Mouse (Mus musculus): ENCODE results near the gene Hist1h2aa. TPM values are rescaled to one million over a fixed set of nuclear protein-coding genes. Genes with fewer than 3 reads are reported as not detected.

Hist1h2aa gene
- polyA plus RNA-seq (2017; shearing (Covaris generic)), result not detected

GRCm38 (mm10) chr13:23934211-23934520 lies at the start of gene Hist1h2aa:
TSS of gene Hist1h2aa (plus strand) at chr13:23934462.

GRCm38 (mm10) chr13:23914376-23915167 lies 19.7 kb upstream of the Hist1h2aa start, which contains the start of gene Slc17a4:
TSS of gene Slc17a4 (minus strand) at chr13:23915009.

DNA sequence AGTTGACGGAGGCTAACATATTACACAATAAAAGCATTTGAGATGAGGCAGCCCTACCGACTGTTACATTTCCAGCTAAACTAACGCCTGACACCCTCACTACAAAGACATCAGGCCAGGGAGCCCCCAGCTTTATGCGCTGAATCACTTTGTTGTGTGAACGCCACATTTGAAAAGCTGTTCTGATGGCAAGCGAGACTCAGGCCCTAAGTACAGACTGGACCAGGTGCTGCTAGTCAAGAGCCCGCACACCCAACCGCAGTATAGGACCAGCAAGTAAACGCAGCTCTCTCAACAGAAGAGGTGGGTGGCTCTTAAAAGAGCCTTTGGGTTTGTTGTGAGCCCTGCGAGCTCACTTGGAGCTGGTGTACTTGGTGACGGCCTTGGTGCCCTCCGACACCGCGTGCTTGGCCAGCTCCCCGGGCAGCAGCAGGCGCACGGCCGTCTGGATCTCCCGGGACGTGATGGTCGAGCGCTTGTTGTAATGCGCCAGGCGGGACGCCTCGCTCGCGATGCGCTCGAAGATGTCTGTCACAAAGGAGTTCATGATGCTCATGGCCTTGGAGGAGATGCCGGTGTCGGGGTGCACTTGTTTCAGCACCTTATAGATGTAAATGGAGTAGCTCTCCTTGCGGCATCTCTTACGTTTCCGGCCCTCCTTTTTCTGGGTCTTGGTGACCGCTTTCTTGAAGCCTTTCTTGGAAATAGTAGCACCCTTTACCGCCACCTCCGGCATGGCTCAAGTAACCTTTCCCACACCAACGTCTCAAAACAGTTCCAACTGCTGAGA lies 646 bp upstream of the Hist1h2aa start, which contains the start of gene Hist1h2ba:
Gene Hist1h2ba, minus strand, starts transcription at position 736 of the 790 bp plus-strand sequence.

Other genes starting within 250 kb of the Hist1h2aa start
- gene Hist1h1t, start 238.6 kb upstream of the Hist1h2aa start, polyA plus RNA-seq (2017; shearing (Covaris generic)), result not detected
- gene Hist1h4c, start 236.0 kb upstream of the Hist1h2aa start, polyA plus RNA-seq (2017; shearing (Covaris generic)), result 2.7 TPM
- gene Hfe, start 223.6 kb upstream of the Hist1h2aa start, polyA plus RNA-seq (2017; shearing (Covaris generic)), result 2.8 TPM
- gene Hist1h1c, start 195.7 kb upstream of the Hist1h2aa start, polyA plus RNA-seq (2017; shearing (Covaris generic)), result 17.4 TPM
- gene Hist1h3c, start 188.9 kb upstream of the Hist1h2aa start, polyA plus RNA-seq (2017; shearing (Covaris generic)), result 0.50 TPM
- 2.5 TPM for gene Hist1h2bb, start 187.7 kb upstream of the Hist1h2aa start, polyA plus RNA-seq (2017; shearing (Covaris generic))
- 0.79 TPM for gene Hist1h2ab, start 183.3 kb upstream of the Hist1h2aa start, polyA plus RNA-seq (2017; shearing (Covaris generic))
- not detected for gene Hist1h3b, start 182.2 kb upstream of the Hist1h2aa start, polyA plus RNA-seq (2017; shearing (Covaris generic))
- 11.3 TPM for gene Hist1h4b, start 177.4 kb upstream of the Hist1h2aa start, polyA plus RNA-seq (2017; shearing (Covaris generic))
- gene Hist1h4a, start 173.2 kb upstream of the Hist1h2aa start, polyA plus RNA-seq (2017; shearing (Covaris generic)), result not detected
- gene Hist1h3a, start 172.1 kb upstream of the Hist1h2aa start, polyA plus RNA-seq (2017; shearing (Covaris generic)), result 1.9 TPM
- gene Hist1h1a, start 170.8 kb upstream of the Hist1h2aa start, polyA plus RNA-seq (2017; shearing (Covaris generic)), result 0.95 TPM
- not detected for gene Trim38, start 164.5 kb upstream of the Hist1h2aa start, polyA plus RNA-seq (2017; shearing (Covaris generic))
- gene Slc17a2, start 127.5 kb upstream of the Hist1h2aa start, polyA plus RNA-seq (2017; shearing (Covaris generic)), result not detected
- gene Slc17a3, start 95.0 kb upstream of the Hist1h2aa start, polyA plus RNA-seq (2017; shearing (Covaris generic)), result not detected
- gene Slc17a1, start 66.7 kb upstream of the Hist1h2aa start, polyA plus RNA-seq (2017; shearing (Covaris generic)), result not detected
- not detected for gene Slc17a4, start 19.5 kb upstream of the Hist1h2aa start, polyA plus RNA-seq (2017; shearing (Covaris generic))
- not detected for gene Hist1h2ba, start 306 bp upstream of the Hist1h2aa start, polyA plus RNA-seq (2017; shearing (Covaris generic))
- gene Scgn, start 56.8 kb downstream of the Hist1h2aa start, polyA plus RNA-seq (2017; shearing (Covaris generic)), result not detected